Mouse (Mus musculus) limb, embryonic 12.5 days (tissue): Measurements from ENCODE around the gene Rpl6. TPM values are rescaled to one million over a fixed set of nuclear protein-coding genes. Genes with fewer than 3 reads are reported as not detected.
"Not testable (repeated sequence)": the region's sequence is repeated elsewhere in the genome, so short reads cannot be mapped to it uniquely, and the experiment has no call there.

Source experiments
- ATAC-seq: fragments of 200-750 bp; cut with Nextera tagmentation; 2 replicates; pipeline ENCODE4 v1.8.0; 2017; ENCODE audit warnings: low read depth, moderate TSS enrichment; ENCODE audit not compliant: insufficient number of reproducible peaks, insufficient read depth, low FRiP score, low TSS enrichment
- H3K27ac ChIP-seq: fragments of 300-500 bp; sonication (generic); 2 replicates; pipeline ENCODE4 v1.5.1; 2016; ENCODE audit warnings: mild to moderate bottlenecking, moderate library complexity
- H3K27me3 ChIP-seq: fragments of 300-500 bp; sonication (generic); 2 replicates; pipeline ENCODE4 v1.6.1; 2016; ENCODE audit warnings: mild to moderate bottlenecking, moderate library complexity
- H3K36me3 ChIP-seq: fragments of 300-500 bp; sonication (generic); 2 replicates; pipeline ENCODE4 v1.6.1; 2016; ENCODE audit warnings: mild to moderate bottlenecking, moderate library complexity
- H3K4me1 ChIP-seq: fragments of 300-500 bp; sonication (generic); replicated peaks from 2 replicates; pipeline ENCODE4 v1.6.1; 2016
- H3K4me2 ChIP-seq: fragments of 300-500 bp; sonication (generic); 2 replicates; pipeline ENCODE4 v1.6.1; 2016; ENCODE audit warnings: mild to moderate bottlenecking, moderate library complexity
- H3K4me3 ChIP-seq: fragments of 300-500 bp; sonication (generic); replicated peaks from 2 replicates; pipeline ENCODE4 v1.5.1; 2016; ENCODE audit warnings: mild to moderate bottlenecking
- H3K9ac ChIP-seq: fragments of 300-500 bp; sonication (generic); replicated peaks from 2 replicates; pipeline ENCODE4 v1.6.1; 2016; ENCODE audit warnings: mild to moderate bottlenecking, moderate library complexity
- H3K9me3 ChIP-seq: fragments of 300-500 bp; sonication (generic); 2 replicates; pipeline ENCODE4 v1.6.1; 2016; ENCODE audit warnings: mild to moderate bottlenecking, moderate library complexity
- WGBS: fragments of 180-500 bp; shearing (Covaris S2); methylation state at CpG from one replicate; pipeline ENCODE4 v1.1.7; 2016; 5-methylcytosine and 5-hydroxymethylcytosine counted together
- polyA plus RNA-seq: library from polyadenylated mRNA; unstranded; fragments of >200 nt; fragmentation: Nextera tagmentation; extraction: Ambion mirVana; gene quantifications from 2 replicates; pipeline ENCODE4 v1.2.1, GENCODE M21; 2016

Rpl6 gene
- polyA plus RNA-seq, 1 experiment from 2014 or later: 637 TPM

GRCm38 (mm10) chr5:121197337-121197736, 6.9 kb upstream of the Rpl6 start:
- H3K27ac ChIP-seq: no peak overlapping the region
- 96% methylated on average over 2 of the region's 2 CpGs for WGBS
- no peaks in the 10 kb centered on the region for H3K4me1 ChIP-seq
- ATAC-seq: no peak
- H3K9me3 ChIP-seq: no peaks in the 10 kb centered on the region
- no peak overlapping the region for H3K4me3 ChIP-seq
- H3K4me2 ChIP-seq: no peak overlapping the region
- no peaks in the 10 kb centered on the region for H3K36me3 ChIP-seq
- no peak overlapping the region for H3K9ac ChIP-seq
- H3K27me3 ChIP-seq: no peaks in the 10 kb centered on the region

GRCm38 (mm10) chr5:121198376-121198775, 5.9 kb upstream of the Rpl6 start:
- no peak overlapping the region for H3K4me2 ChIP-seq
- ATAC-seq: no peak
- H3K4me3 ChIP-seq: no peak overlapping the region
- 82% methylated on average over 5 of the region's 5 CpGs for WGBS
- no peaks in the 10 kb centered on the region for H3K27me3 ChIP-seq
- no peaks in the 10 kb centered on the region for H3K9me3 ChIP-seq
- no peaks in the 10 kb centered on the region for H3K36me3 ChIP-seq
- no peaks in the 10 kb centered on the region for H3K4me1 ChIP-seq
- no peak overlapping the region for H3K27ac ChIP-seq
- no peak overlapping the region for H3K9ac ChIP-seq

GRCm38 (mm10) chr5:121201739-121202138, 2.5 kb upstream of the Rpl6 start:
- Histone ChIP-seq H3K27me3 (no peaks in the 10 kb centered on the region), H3K36me3 (peaks cover 13% of the 10 kb centered on the region), H3K4me2 (no peak overlapping the region), H3K4me1 (peaks cover 14% of the 10 kb centered on the region), H3K27ac (no peak overlapping the region), H3K4me3 (no peak overlapping the region), H3K9ac (no peak overlapping the region), H3K9me3 (no peaks in the 10 kb centered on the region)
- WGBS: 54% methylated on average over 3 of the region's 3 CpGs
- no peak for ATAC-seq

- WGBS: 68% methylated on average over 1 of the region's 1 CpGs
- Histone ChIP-seq H3K27me3 (no peaks in the 10 kb centered on the region), H3K27ac (no peak overlapping the region), H3K4me2 (no peak overlapping the region), H3K36me3 (peaks cover 20% of the 10 kb centered on the region), H3K4me3 (no peak overlapping the region), H3K4me1 (peaks cover 19% of the 10 kb centered on the region), H3K9ac (no peak overlapping the region), H3K9me3 (no peaks in the 10 kb centered on the region)
- ATAC-seq: no peak
Observed at GRCm38 (mm10) chr5:121202467-121202866, 1.8 kb upstream of the Rpl6 start.

- not testable (repeated sequence) for ATAC-seq
- H3K36me3 ChIP-seq: peaks cover 52% of the 10 kb centered on the region
Observed at GRCm38 (mm10) chr5:121205537-121206130, 1.4 kb downstream of the Rpl6 start.

GRCm38 (mm10) chr5:121206540-121206939, 2.3 kb downstream of the Rpl6 start:
- Histone ChIP-seq H3K4me2 (peak overlapping the region; percentile 65), H3K9ac (peak overlapping the region; percentile 99), H3K4me3 (peak overlapping the region; percentile 96), H3K36me3 (peaks cover 61% of the 10 kb centered on the region), H3K9me3 (no peaks in the 10 kb centered on the region), H3K27ac (no peak overlapping the region), H3K4me1 (peaks cover 21% of the 10 kb centered on the region), H3K27me3 (no peaks in the 10 kb centered on the region)
- 83% methylated on average over 9 of the region's 9 CpGs for WGBS
- no peak for ATAC-seq

More at GRCm38 (mm10) chr5:121205537-121206130, 1.4 kb downstream of the Rpl6 start:
- not testable (repeated sequence) for H3K27ac ChIP-seq, H3K27me3 ChIP-seq, H3K9me3 ChIP-seq
- Histone ChIP-seq H3K4me3 (peak overlapping the region; percentile 96), H3K9ac (peak overlapping the region; percentile 99), H3K4me1 (peaks cover 21% of the 10 kb centered on the region), H3K4me2 (peak overlapping the region; percentile 65)
- 73% methylated on average over 8 of the region's 10 CpGs for WGBS

GRCm38 (mm10) chr5:121206984-121207383, 2.7 kb downstream of the Rpl6 start:
- no peak for ATAC-seq
- 0 out of 2 replicates have a peak overlapping the region, but pooled peaks have one; percentile 99 for H3K9ac ChIP-seq
- H3K27me3 ChIP-seq: no peaks in the 10 kb centered on the region
- peak overlapping the region; percentile 65; the same call in 1 of the 2 replicates for H3K4me2 ChIP-seq
- H3K4me3 ChIP-seq: no peak overlapping the region
- H3K36me3 ChIP-seq: peaks cover 65% of the 10 kb centered on the region
- WGBS: 89% methylated on average over 3 of the region's 3 CpGs
- H3K4me1 ChIP-seq: peaks cover 21% of the 10 kb centered on the region
- no peak overlapping the region for H3K27ac ChIP-seq
- no peaks in the 10 kb centered on the region for H3K9me3 ChIP-seq

- Histone ChIP-seq H3K27me3 (no peaks in the 10 kb centered on the region), H3K27ac (no peak overlapping the region), H3K9me3 (no peaks in the 10 kb centered on the region), H3K4me1 (peaks cover 21% of the 10 kb centered on the region), H3K36me3 (peaks cover 76% of the 10 kb centered on the region), H3K4me3 (no peak overlapping the region), H3K4me2 (no peak overlapping the region), H3K9ac (no peak overlapping the region)
- WGBS: 92% methylated on average over 9 of the region's 9 CpGs
- no peak for ATAC-seq
Observed at GRCm38 (mm10) chr5:121209755-121210600, 5.7 kb downstream of the Rpl6 start.

- WGBS: 77% methylated on average over 1 of the region's 1 CpGs
Observed at GRCm38 (mm10) chr5:121210601-121210924, 6.3 kb downstream of the Rpl6 start.

GRCm38 (mm10) chr5:121212108-121212507, 7.8 kb downstream of the Rpl6 start:
- no peak for ATAC-seq
- Histone ChIP-seq H3K4me3 (no peak overlapping the region), H3K27ac (no peak overlapping the region), H3K9me3 (no peaks in the 10 kb centered on the region), H3K36me3 (peaks cover 60% of the 10 kb centered on the region), H3K27me3 (no peaks in the 10 kb centered on the region), H3K4me2 (no peak overlapping the region), H3K9ac (no peak overlapping the region), H3K4me1 (peaks cover 4% of the 10 kb centered on the region; the same call in 1 of the 2 replicates)
- WGBS: 88% methylated on average over 6 of the region's 6 CpGs

More at GRCm38 (mm10) chr5:121210601-121210924, 6.3 kb downstream of the Rpl6 start:
- Histone ChIP-seq H3K4me1 (peaks cover 20% of the 10 kb centered on the region), H3K4me3 (no peak overlapping the region), H3K36me3 (peaks cover 75% of the 10 kb centered on the region), H3K27me3 (no peaks in the 10 kb centered on the region), H3K9ac (no peak overlapping the region), H3K9me3 (no peaks in the 10 kb centered on the region), H3K4me2 (no peak overlapping the region), H3K27ac (no peak overlapping the region)
- ATAC-seq: no peak

GRCm38 (mm10) chr5:121214707-121215106, 10.4 kb downstream of the Rpl6 start:
- H3K9me3 ChIP-seq: no peaks in the 10 kb centered on the region
- no peaks in the 10 kb centered on the region for H3K27me3 ChIP-seq
- H3K4me1 ChIP-seq: no peaks in the 10 kb centered on the region
- no peak overlapping the region for H3K9ac ChIP-seq
- no peak for ATAC-seq
- WGBS: 57% methylated on average over 7 of the region's 7 CpGs
- H3K4me2 ChIP-seq: no peak overlapping the region
- H3K27ac ChIP-seq: no peak overlapping the region
- H3K36me3 ChIP-seq: peaks cover 34% of the 10 kb centered on the region
- no peak overlapping the region for H3K4me3 ChIP-seq
